Mouse (Mus musculus) intestine, embryonic 16.5 days (tissue): ENCODE measurements at regions not wholly inside any gene's neighbourhood (a gene's known extent, or its start where the extent isn't known, plus 50 kb on each side); places are given as distances from the start of the nearest gene placed in this dataset.

Experiments
- ATAC-seq: fragments of 200-750 bp; cut with Nextera tagmentation; 2 replicates; pipeline ENCODE4 v1.8.0; 2017; ENCODE audit warnings: moderate TSS enrichment, moderate library complexity
- H3K27ac ChIP-seq: fragments of 300-500 bp; sonication (generic); 2 replicates; pipeline ENCODE4 v1.5.1; 2014; ENCODE audit warnings: mild to moderate bottlenecking, low read length
- H3K27me3 ChIP-seq: fragments of 300-500 bp; sonication (generic); replicated peaks from 2 replicates; pipeline ENCODE4 v1.6.1; 2014; ENCODE audit warnings: low read length, control low read depth, mixed read lengths; ENCODE audit not compliant: control insufficient read depth, insufficient read depth
- H3K36me3 ChIP-seq: fragments of 300-500 bp; sonication (generic); 2 replicates; pipeline ENCODE4 v1.6.1; 2014; ENCODE audit warnings: low read length, control low read depth; ENCODE audit not compliant: control insufficient read depth, insufficient read depth
- H3K4me1 ChIP-seq: fragments of 300-500 bp; sonication (generic); 2 replicates; pipeline ENCODE4 v1.6.1; 2014; ENCODE audit warnings: low read length, control low read depth, mixed read lengths; ENCODE audit not compliant: control insufficient read depth, insufficient read depth
- H3K4me2 ChIP-seq: fragments of 300-500 bp; sonication (generic); 2 replicates; pipeline ENCODE4 v1.6.1; 2014; ENCODE audit warnings: low read depth, low read length, control low read depth
- H3K4me3 ChIP-seq: fragments of 300-500 bp; sonication (generic); 2 replicates; pipeline ENCODE4 v1.5.1; 2014; ENCODE audit warnings: mild to moderate bottlenecking, low read length
- H3K9ac ChIP-seq: fragments of 300-500 bp; sonication (generic); 2 replicates; pipeline ENCODE4 v1.6.1; 2014; ENCODE audit warnings: low read depth, low read length
- H3K9me3 ChIP-seq: fragments of 300-500 bp; sonication (generic); 2 replicates; pipeline ENCODE4 v1.6.1; 2016; ENCODE audit warnings: low read length, control low read depth; ENCODE audit not compliant: control insufficient read depth
- WGBS: fragments of 180-500 bp; shearing (Covaris S2); extraction: QIAGEN DNeasy Blood & Tissue Kit; methylation state at CpG from one replicate; pipeline ENCODE4 v1.1.7; 2014; 5-methylcytosine and 5-hydroxymethylcytosine counted together

- Histone ChIP-seq H3K27me3 (no peaks in the 10 kb centered on the region), H3K9me3 (no peaks in the 10 kb centered on the region), H3K4me3 (no peak overlapping the region), H3K36me3 (no peaks in the 10 kb centered on the region), H3K4me2 (no peak overlapping the region), H3K9ac (no peak overlapping the region; the same call in 1 of the 2 replicates), H3K27ac (peak overlapping the region; percentile 41; the same call in 1 of the 2 replicates), H3K4me1 (peaks cover 11% of the 10 kb centered on the region; the same call in 1 of the 2 replicates)
- ATAC-seq = peak; percentile 57
- WGBS = 38% methylated on average over 14 of the region's 14 CpGs
Observed at GRCm38 (mm10) chr17:3274449-3275285, 51.7 kb upstream of the Tiam2 start.
